Mouse (Mus musculus): Measurements from ENCODE around the gene Mroh8.

DNA sequence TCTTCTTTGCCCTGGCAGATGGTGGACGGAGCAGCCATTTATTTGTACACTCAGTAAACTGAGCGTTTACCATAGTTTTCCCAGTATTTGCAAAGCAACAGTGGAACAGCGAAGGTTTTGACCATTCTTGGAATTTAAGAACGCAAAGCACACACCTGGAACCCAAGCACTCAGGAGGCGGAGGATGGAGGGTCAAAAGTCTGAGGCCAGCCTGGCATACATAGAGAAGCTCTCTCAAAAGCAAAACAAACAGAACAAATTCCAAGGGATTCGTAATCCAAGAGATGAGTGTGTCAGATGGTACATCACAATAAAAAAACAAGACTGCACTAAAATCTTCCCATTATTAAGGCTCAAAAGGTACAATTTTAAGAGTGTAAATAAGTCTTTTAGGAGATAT, 105.8 kb downstream of the Mroh8 start:
- TF ChIP-seq CTCF (IDR thresholded peaks at IDR 0.05; ENCODE audit: low read depth, low read length) (no peak), POLR2AphosphoS5 (IDR thresholded peaks at IDR 0.05; ENCODE audit: insufficient replicate concordance, low read depth, low read length) (no peak), GATA1 (IDR thresholded peaks at IDR 0.05; ENCODE audit: borderline replicate concordance, low read length) (no peak)

Measured in G1E (cell line).